Mouse (Mus musculus): ENCODE results near the gene Nemp1. TPM values are rescaled to one million over a fixed set of nuclear protein-coding genes. Genes with fewer than 3 reads are reported as not detected.

The Nemp1 gene
- polyA plus RNA-seq, 1 experiment from 2014 or later: 10.6 TPM

DNA sequence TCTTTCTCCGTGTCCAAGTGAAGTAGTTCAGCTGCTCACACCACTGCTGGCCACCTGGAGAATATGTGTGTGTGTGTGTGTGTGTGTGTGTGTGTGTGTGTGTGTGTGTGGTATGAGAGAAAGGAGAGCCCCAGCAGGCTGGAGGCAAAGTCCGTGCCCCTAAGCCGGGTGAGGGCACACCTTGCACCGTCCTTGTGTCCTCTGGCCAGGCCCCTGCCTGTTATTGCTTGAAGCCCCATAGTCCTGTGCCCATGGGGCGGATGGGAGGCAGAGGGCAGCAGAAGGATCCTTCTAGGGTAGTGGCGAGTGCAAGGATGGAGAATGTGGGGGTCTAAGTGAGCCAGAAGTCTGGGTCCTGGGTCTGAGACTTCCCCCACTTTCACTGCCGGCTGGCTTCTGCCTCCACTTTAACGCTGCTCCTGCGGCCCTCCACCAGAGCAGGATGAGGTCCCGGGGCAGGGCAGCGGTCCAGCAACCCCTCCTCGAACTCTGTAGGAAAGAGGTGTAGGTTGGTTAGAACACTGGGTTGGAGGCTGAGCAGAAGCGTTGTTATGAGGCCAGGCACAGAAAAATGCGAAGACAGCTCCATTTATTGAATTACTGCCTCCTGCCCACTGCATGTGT is 5.3 kb upstream of the Nemp1 start:
- Histone ChIP-seq H3K27ac (ENCODE audit: low read depth, low read length) (no peak overlapping the region), H3K4me3 (ENCODE audit: low read depth, low read length) (no peak overlapping the region), H3K27me3 (ENCODE audit: control insufficient read depth, insufficient read depth, low read length) (peaks cover 59% of the 10 kb centered on the region), H3K4me2 (ENCODE audit: low read depth) (peak overlapping the region; percentile 23; the same call in 1 of the 2 replicates), H3K9me3 (ENCODE audit: control insufficient read depth, low read length) (no peaks in the 10 kb centered on the region), H3K4me1 (ENCODE audit: control insufficient read depth, insufficient read depth, low read length) (peaks cover 14% of the 10 kb centered on the region), H3K9ac (ENCODE audit: low read length) (no peak overlapping the region), H3K36me3 (ENCODE audit: control insufficient read depth, insufficient read depth, low read length) (no peaks in the 10 kb centered on the region)
- WGBS: 17% methylated on average over 14 of the region's 14 CpGs
- no peak for ATAC-seq (ENCODE audit: insufficient read depth, low FRiP score, low TSS enrichment)
- DNase-seq (ENCODE audit: low spot score): no peak

DNA sequence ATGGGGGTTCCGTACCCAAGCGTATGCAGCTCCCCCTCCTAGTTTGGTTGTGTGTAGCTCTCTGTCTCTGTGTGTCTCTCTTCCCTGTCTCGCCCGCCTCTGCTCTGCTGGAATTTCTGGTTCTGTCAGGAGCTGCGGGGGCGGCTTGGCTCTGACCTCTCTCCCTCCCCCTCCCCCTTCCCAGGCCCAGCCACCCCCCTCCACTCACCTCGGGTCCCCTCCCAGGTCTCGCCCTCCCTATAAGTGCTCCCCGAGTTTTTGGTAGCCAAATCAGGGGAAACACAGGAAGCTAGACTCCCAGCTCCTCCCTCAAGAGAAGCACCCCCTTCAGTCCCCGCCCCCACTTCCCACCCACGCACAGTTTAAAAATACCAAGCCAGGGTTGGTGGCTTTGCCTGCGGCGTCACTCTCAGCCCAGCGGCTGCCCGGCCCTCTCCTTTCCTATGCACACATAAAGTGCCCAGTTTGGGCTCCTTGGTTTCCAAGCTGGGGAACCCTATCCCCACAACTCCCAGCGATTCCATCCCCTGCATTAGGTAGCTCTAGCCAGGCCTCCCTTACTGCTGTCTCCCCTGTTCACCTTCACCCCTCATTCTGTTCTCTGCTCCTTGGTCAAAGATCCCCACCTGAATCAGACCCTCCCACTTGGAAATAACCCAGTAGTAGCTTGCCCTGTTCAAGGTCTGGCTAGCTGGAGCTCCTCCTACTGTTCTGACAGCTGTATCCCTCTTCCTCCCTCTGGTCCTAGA is 4.6 kb upstream of the Nemp1 start:
- no peak for ATAC-seq (ENCODE audit: insufficient read depth, low FRiP score, low TSS enrichment)
- H3K9ac ChIP-seq (ENCODE audit: low read length): 0 out of 2 replicates have a peak overlapping the region, but pooled peaks have one; percentile 3
- peaks cover 64% of the 10 kb centered on the region for H3K27me3 ChIP-seq (ENCODE audit: control insufficient read depth, insufficient read depth, low read length)
- H3K36me3 ChIP-seq (ENCODE audit: control insufficient read depth, insufficient read depth, low read length): no peaks in the 10 kb centered on the region
- H3K9me3 ChIP-seq (ENCODE audit: control insufficient read depth, low read length): no peaks in the 10 kb centered on the region
- H3K4me1 ChIP-seq (ENCODE audit: control insufficient read depth, insufficient read depth, low read length): peaks cover 16% of the 10 kb centered on the region
- peak; percentile 42 for DNase-seq (ENCODE audit: low spot score)
- H3K4me2 ChIP-seq (ENCODE audit: low read depth): peak overlapping the region; percentile 23; the same call in 1 of the 2 replicates
- 5% methylated on average over 16 of the region's 16 CpGs for WGBS
- 0 out of 2 replicates have a peak overlapping the region, but pooled peaks have one; percentile 13 for H3K4me3 ChIP-seq (ENCODE audit: low read depth, low read length)
- H3K27ac ChIP-seq (ENCODE audit: low read depth, low read length): no peak overlapping the region

DNA sequence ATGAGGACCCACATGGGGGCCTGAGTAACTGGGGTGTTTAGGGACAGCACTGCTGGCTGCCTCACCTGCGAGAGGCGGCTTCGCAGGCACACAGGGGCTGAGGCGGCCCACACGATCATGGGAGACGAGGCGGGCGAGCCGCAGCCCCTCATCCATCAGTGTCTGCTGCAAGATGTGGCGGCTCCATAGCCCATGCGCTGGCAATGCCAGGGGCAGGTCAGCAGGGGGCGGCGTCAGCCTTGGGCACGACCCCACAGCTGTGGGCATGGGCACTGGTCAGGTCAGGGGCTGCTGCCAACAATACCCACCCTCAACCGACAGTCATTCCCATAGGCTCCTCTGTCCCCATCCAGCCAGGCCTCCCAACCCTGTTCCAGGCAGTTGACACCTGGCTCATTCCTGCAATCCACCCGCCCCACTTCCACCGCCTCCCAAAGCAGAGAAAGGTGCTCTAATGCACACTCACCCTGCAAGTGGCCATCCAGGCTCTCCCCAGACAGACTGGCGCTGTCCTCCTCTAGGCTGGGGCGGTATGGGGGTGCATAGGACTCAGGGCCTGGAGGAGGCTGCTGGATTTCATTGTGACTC is 3.9 kb upstream of the Nemp1 start:
- 10% methylated on average over 18 of the region's 19 CpGs for WGBS
- DNase-seq (ENCODE audit: low spot score) (peak; percentile 56), ATAC-seq (ENCODE audit: insufficient read depth, low FRiP score, low TSS enrichment) (no peak)
- H3K27me3 ChIP-seq (ENCODE audit: control insufficient read depth, insufficient read depth, low read length): peaks cover 70% of the 10 kb centered on the region
- peaks cover 22% of the 10 kb centered on the region for H3K4me1 ChIP-seq (ENCODE audit: control insufficient read depth, insufficient read depth, low read length)
- H3K27ac ChIP-seq (ENCODE audit: low read depth, low read length): no peak overlapping the region
- no peaks in the 10 kb centered on the region for H3K36me3 ChIP-seq (ENCODE audit: control insufficient read depth, insufficient read depth, low read length)
- 0 out of 2 replicates have a peak overlapping the region, but pooled peaks have one; percentile 3 for H3K9ac ChIP-seq (ENCODE audit: low read length)
- H3K4me3 ChIP-seq (ENCODE audit: low read depth, low read length): 0 out of 2 replicates have a peak overlapping the region, but pooled peaks have one; percentile 13
- H3K9me3 ChIP-seq (ENCODE audit: control insufficient read depth, low read length): no peaks in the 10 kb centered on the region
- peak overlapping the region; percentile 19; the same call in 1 of the 2 replicates for H3K4me2 ChIP-seq (ENCODE audit: low read depth)

GRCm38 (mm10) chr10:127663590-127663989 is 3.1 kb upstream of the Nemp1 start:
- peaks cover 73% of the 10 kb centered on the region for H3K27me3 ChIP-seq (ENCODE audit: control insufficient read depth, insufficient read depth, low read length)
- H3K4me2 ChIP-seq (ENCODE audit: low read depth): no peak overlapping the region
- no peak overlapping the region for H3K4me3 ChIP-seq (ENCODE audit: low read depth, low read length)
- H3K36me3 ChIP-seq (ENCODE audit: control insufficient read depth, insufficient read depth, low read length): no peaks in the 10 kb centered on the region
- ATAC-seq (ENCODE audit: insufficient read depth, low FRiP score, low TSS enrichment) (no peak), DNase-seq (ENCODE audit: low spot score) (no peak)
- peaks cover 27% of the 10 kb centered on the region for H3K4me1 ChIP-seq (ENCODE audit: control insufficient read depth, insufficient read depth, low read length)
- H3K27ac ChIP-seq (ENCODE audit: low read depth, low read length): no peak overlapping the region
- no peaks in the 10 kb centered on the region for H3K9me3 ChIP-seq (ENCODE audit: control insufficient read depth, low read length)
- 7% methylated on average over 5 of the region's 5 CpGs for WGBS
- no peak overlapping the region for H3K9ac ChIP-seq (ENCODE audit: low read length)

DNA sequence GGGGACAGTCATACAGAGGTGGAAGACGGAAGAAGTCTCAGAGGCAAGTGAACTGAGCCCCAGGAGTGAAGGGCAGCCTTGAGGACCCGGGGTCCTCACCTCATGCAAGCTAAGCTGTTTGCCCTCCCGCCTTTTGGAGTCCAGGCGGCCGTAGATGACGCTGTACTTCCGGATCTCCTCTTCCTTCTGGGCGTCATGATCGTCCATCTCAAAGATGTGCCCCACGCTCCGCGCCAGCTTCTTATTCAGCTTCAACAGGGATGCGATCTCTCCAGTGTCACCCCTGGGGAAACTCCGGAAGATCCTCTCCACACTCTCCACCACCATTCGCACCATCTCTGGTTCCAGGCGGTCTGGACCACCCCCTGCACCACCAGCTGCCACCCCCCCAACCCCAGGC is 2.5 kb upstream of the Nemp1 start:
- no peak overlapping the region for H3K9ac ChIP-seq (ENCODE audit: low read length)
- H3K4me1 ChIP-seq (ENCODE audit: control insufficient read depth, insufficient read depth, low read length): peaks cover 27% of the 10 kb centered on the region
- ATAC-seq (ENCODE audit: insufficient read depth, low FRiP score, low TSS enrichment) (no peak), DNase-seq (ENCODE audit: low spot score) (no peak)
- peaks cover 73% of the 10 kb centered on the region for H3K27me3 ChIP-seq (ENCODE audit: control insufficient read depth, insufficient read depth, low read length)
- H3K36me3 ChIP-seq (ENCODE audit: control insufficient read depth, insufficient read depth, low read length): no peaks in the 10 kb centered on the region
- H3K27ac ChIP-seq (ENCODE audit: low read depth, low read length): no peak overlapping the region
- peak overlapping the region; percentile 12 for H3K4me3 ChIP-seq (ENCODE audit: low read depth, low read length)
- 13% methylated on average over 16 of the region's 16 CpGs for WGBS
- H3K9me3 ChIP-seq (ENCODE audit: control insufficient read depth, low read length): no peaks in the 10 kb centered on the region
- no peak overlapping the region; the same call in 1 of the 2 replicates for H3K4me2 ChIP-seq (ENCODE audit: low read depth)

DNA sequence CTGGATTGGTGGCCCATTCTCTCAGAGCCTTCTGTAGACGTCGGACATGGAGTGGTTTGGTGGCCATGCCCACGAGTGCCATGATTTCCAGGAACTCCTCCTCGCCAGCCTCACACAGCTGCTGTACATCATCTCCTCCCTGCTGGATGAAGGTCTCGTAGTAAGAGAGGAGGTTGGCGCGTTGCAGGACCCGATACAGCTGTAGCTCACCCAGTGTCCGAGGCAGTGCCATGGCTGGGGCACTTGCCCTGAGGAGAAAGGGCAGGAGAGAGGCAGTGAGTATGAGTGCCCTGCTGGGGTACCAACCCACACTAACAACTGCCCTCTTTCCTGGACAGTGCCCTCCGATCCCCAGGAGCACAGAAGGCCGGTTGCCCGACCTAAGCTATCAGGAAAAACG is 1.8 kb upstream of the Nemp1 start:
- Histone ChIP-seq H3K4me1 (ENCODE audit: control insufficient read depth, insufficient read depth, low read length) (peaks cover 27% of the 10 kb centered on the region), H3K4me3 (ENCODE audit: low read depth, low read length) (0 out of 2 replicates have a peak overlapping the region, but pooled peaks have one; percentile 62)
- WGBS: 7% methylated on average over 13 of the region's 13 CpGs

DNA sequence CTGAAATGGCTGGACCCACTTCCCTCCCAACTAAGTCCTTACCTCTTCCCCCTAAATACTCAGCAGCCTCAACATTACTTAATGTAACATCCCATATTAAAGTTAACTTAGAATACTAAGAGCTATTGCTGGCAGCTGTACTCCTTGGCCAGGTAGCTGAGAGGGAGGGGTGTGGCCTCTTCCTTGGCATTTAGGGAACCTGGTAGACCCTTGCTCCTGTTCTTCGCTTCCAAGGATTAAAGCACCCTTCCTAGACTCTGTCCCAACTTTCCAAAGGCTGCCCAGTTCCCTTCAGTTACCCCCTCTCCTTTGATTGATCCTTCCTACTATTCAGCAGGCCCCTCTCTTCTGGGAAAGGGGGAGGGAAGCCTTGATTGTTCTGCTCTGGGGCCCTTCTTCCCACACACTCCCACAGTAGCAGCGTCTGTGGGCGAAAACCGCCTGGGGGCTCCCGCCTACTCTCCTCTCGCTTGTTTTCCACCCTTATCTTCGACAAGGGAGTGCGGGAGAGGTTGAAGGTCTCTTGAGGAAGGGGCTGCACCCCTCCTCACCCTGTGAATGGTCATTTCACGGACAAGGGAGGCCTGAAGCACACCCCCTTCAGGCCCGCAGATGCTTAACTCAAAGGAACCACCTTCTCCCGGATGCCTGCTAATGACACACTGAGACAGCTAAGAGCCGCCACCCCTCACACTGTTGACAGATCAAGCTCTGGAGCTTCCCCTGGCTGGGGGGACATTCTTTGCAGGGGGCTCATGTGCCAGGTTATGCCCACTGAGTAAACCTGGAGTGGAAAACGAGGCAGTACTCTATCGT is 1.1 kb upstream of the Nemp1 start:
- Histone ChIP-seq H3K4me1 (ENCODE audit: control insufficient read depth, insufficient read depth, low read length) (peaks cover 27% of the 10 kb centered on the region), H3K27me3 (ENCODE audit: control insufficient read depth, insufficient read depth, low read length) (peaks cover 71% of the 10 kb centered on the region), H3K36me3 (ENCODE audit: control insufficient read depth, insufficient read depth, low read length) (no peaks in the 10 kb centered on the region), H3K4me2 (ENCODE audit: low read depth) (peak overlapping the region; percentile 81), H3K4me3 (ENCODE audit: low read depth, low read length) (peak overlapping the region; percentile 62), H3K9me3 (ENCODE audit: control insufficient read depth, low read length) (no peaks in the 10 kb centered on the region), H3K9ac (ENCODE audit: low read length) (peak overlapping the region; percentile 58), H3K27ac (ENCODE audit: low read depth, low read length) (no peak overlapping the region)
- ATAC-seq (ENCODE audit: insufficient read depth, low FRiP score, low TSS enrichment) (no peak), DNase-seq (ENCODE audit: low spot score) (peak; percentile 41)
- 2% methylated on average over 14 of the region's 14 CpGs for WGBS

More for the DNA sequence above, 1.8 kb upstream of the Nemp1 start:
- Histone ChIP-seq H3K9me3 (ENCODE audit: control insufficient read depth, low read length) (no peaks in the 10 kb centered on the region), H3K36me3 (ENCODE audit: control insufficient read depth, insufficient read depth, low read length) (no peaks in the 10 kb centered on the region), H3K27ac (ENCODE audit: low read depth, low read length) (no peak overlapping the region), H3K27me3 (ENCODE audit: control insufficient read depth, insufficient read depth, low read length) (peaks cover 73% of the 10 kb centered on the region), H3K9ac (ENCODE audit: low read length) (no peak overlapping the region), H3K4me2 (ENCODE audit: low read depth) (peak overlapping the region; percentile 81; the same call in 1 of the 2 replicates)
- no peak for ATAC-seq (ENCODE audit: insufficient read depth, low FRiP score, low TSS enrichment)
- DNase-seq (ENCODE audit: low spot score): no peak

Measured in neural tube, embryonic 11.5 days (tissue).